Mouse (Mus musculus) cerebellum, adult 9-11 months (tissue): Measurements from ENCODE around the gene 1700023F06Rik.
A peak's percentile ranks its signal among the peaks of the same experiment; 100 is the strongest.

Experiments used
- DNase-seq: peaks from one replicate; pipeline ENCODE4 v3.0.0; 2022

Gene 1700023F06Rik

DNA sequence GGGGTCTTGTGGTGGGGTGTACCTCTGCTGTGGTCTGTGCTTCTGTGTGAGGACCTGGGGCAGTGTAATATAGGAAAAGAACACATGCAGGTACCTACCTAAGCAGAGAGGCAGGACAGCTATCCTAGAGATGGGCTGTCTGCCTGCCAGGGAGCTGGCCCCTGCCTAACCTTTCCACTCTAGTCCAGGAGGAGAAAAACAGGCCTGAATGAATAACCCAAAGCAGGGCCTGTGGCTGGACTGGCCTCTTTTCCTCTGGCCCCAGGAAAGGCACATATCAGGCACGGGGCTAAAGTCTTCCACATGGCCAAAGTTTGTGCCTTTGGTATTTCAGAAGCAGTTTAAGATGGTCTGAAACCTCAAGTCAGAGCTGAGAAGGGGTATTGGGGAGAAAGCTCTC lies 27.9 kb downstream of the 1700023F06Rik start:
- DNase-seq: no peak

- no peak for DNase-seq
Measured at GRCm38 (mm10) chr11:103178748-103179147, 29.6 kb downstream of the 1700023F06Rik start.

DNA sequence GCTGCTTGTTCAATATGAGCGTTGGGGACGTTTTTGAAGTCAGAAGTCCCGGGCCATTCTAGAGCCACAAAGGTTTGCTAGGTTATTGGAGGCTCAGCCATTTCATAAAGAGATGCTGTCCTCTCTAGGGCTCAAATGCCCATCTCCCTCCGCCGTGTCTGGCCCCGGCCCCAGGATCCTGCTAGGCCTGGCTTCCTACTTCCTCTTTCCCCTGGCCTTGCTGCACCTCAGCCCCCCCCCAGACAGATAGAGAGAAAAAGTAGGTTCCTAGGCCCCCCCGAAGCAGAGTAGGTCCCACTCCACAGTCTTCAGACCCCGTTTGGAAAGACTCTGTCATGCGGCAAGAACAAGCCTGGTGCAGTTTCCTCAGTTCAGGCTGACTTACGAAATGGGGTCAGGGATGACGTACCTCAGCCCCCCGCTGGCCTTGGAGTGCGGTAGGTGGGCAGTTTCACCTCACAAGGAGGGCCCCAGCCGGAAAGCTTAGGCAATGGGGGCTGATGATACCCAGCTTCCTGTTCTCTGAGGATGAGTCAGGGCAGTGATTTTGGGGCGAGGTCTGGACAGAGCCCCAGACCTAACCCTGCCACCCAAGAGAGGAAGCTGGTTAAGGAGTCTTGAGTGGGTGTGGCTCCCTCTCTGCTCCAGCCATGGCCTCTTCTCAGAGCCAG lies 30.4 kb downstream of the 1700023F06Rik start:
- DNase-seq: peak; percentile 18

DNA sequence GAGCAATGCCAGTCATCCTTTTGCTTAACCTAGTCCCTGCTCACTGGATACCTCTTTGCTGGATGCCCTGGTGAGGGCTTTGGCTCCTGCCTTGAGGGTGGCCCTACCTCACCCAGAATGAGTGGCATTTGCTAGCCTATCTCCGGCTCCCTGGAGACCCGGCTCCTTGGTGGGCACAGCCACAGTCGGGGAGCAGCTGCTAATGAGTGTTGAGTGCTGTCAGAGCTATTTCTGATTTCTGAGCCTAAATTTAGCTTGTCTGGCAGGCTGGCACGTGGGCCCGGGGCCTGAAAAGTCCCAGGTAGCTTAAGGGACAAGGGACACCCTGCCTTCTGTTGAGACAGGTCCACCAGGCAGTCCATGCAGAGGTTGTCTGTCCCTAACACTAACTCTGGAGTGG lies 31.1 kb downstream of the 1700023F06Rik start:
- peak; percentile 27 for DNase-seq

- DNase-seq: no peak
Measured at GRCm38 (mm10) chr11:103176510-103176909, 31.8 kb downstream of the 1700023F06Rik start.

DNA sequence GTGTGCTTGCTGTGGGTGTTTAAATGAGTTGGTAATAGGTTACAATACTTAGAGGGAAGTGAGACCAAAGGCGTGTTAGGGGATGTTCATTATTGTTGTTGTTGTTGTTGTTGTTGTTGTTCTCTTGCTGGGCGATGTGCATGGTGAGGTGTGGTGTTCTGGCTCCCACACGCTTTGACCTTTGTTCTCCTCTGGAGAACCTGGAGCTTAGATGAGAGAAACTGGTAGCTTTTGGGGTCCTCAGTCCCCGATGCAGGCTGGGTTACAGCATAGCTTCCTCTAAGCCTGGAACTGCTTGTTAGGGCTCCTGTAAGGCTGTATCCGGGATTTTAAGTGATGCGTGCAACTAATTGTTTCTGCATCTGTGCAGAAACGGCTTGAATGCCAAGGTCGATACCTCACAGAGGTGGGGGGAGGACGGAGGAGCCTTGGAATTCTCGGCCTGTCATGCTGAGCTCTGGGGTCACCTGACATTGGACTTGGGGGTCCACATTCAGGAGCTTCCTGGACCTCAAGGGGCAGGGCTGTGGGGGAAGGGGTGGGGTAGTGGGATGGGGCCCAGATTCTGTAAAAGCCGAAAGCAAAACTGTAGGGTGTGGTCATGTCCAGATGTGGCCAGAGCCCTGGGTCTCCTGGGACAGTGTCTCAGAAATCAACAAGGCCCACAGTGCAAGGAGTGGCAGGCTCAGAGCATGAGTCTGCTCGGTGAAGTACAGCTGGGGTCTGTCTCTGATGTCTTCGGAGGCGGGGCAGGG lies 32.5 kb downstream of the 1700023F06Rik start:
- no peak for DNase-seq

- DNase-seq: no peak
Measured at GRCm38 (mm10) chr11:103174891-103175391, 33.4 kb downstream of the 1700023F06Rik start.

- peak; percentile 42 for DNase-seq
Measured at GRCm38 (mm10) chr11:103174411-103174832, 33.9 kb downstream of the 1700023F06Rik start.

GRCm38 (mm10) chr11:103173771-103174344 lies 34.5 kb downstream of the 1700023F06Rik start:
- DNase-seq: peak; percentile 28

GRCm38 (mm10) chr11:103173041-103173770 lies 35.2 kb downstream of the 1700023F06Rik start:
- peak; percentile 21 for DNase-seq

DNA sequence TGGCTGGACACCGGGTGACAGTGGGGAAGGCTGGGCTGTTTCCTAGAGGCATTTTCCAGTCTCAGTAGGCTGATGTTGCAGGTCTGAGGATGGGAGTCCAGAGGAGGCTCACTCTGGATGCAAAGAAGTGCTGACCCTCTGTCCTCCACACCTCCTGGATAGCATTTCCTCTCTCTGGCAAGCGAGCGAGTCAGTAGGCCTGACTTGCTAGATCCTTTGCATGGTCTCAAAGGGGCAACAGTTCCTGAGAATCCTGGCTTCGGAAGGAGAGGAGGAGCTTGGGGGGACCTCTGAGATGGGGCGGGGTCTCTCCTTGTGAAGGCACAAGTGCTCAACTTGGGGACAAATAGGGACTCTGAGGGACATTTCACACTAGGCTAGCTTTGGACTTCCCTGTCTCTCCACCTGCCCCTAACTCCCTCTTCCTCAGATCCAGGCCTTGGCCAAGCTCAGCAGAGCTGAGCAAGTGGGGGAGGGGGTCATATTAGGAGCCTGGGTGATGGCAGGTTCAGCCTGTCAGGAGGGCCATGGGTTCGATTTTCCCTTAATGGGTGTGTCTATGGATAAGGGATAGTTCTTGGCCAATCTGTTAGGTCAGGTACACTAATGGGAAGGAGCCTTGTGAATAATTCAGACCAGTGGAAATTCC lies 35.8 kb downstream of the 1700023F06Rik start:
- DNase-seq: peak; percentile 44

DNA sequence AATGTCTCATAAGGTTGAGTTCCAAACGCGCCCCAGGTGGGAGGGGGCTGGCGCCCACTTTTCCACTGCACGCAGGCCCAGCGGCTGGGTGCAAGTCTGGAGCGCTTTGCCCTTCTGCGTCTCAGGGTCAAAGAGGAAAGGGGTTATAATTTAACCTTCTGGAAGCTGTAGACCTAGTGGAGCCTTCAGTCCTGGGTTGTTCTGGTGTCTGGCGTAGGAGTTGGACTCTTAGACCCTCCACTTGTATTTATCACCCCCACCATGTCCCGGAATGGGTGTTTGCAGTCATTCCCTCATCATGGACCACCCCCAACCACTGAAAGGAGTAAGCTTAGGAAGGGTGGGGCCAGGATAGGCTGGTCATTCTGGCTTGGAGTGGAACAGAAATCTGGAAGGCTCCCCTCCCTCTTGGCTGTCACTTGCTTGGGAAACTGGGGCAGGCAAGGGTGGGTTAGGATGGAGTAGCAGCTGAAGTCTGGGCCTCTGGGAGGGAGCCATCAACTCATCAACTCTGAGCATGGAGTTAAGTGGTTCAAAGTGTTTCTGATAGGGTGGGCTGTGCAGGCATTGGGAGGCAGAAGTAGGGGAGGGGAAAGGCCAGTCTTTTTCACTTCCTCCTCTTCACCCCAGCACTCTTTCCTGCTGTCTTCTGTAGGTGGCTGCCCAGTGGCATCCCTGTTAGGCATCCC lies 36.5 kb downstream of the 1700023F06Rik start:
- peak; percentile 30 for DNase-seq

DNA sequence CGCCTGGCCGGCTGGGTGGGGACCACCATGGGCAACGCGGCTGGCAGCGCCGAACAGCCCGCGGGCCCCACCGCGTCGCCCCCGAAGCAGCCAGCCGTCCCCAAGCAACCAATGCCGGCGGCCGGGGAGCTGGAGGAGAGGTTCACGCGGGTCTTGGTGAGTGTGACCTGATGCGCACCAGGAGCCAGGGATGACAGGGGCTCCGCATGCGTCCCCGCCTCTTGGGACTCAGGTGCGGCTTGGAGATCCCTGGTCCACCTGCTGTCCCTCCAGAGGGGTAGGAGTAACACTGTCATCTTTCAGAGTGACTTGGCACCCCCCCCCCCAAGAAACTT lies 37.1 kb downstream of the 1700023F06Rik start:
- no peak for DNase-seq

- DNase-seq: no peak
Measured at GRCm38 (mm10) chr11:103170494-103171285, 37.7 kb downstream of the 1700023F06Rik start, which contains the start of gene Fmnl1. Gene Fmnl1 (plus strand): TSS chr11:103171107.

DNA sequence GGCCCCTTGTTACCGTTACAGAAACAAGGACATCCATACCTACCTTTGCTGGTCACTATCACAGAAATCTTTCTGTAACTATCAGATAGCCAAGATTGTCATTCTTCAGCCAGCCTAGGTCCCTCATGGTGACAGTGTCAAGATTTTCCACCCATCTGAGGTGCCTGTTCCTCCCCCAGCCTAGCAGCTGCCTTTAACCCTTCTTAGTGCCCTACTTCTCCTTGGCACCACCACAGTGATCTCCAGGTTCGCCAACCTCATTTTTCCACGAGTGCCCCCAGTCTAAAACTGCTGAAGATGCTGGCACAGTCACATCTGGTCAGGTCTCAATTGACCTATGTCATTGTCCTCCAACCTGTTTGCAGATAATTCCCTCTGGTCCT lies 38.3 kb downstream of the 1700023F06Rik start:
- no peak for DNase-seq

GRCm38 (mm10) chr11:103169664-103170063 lies 38.7 kb downstream of the 1700023F06Rik start:
- DNase-seq: no peak

DNA sequence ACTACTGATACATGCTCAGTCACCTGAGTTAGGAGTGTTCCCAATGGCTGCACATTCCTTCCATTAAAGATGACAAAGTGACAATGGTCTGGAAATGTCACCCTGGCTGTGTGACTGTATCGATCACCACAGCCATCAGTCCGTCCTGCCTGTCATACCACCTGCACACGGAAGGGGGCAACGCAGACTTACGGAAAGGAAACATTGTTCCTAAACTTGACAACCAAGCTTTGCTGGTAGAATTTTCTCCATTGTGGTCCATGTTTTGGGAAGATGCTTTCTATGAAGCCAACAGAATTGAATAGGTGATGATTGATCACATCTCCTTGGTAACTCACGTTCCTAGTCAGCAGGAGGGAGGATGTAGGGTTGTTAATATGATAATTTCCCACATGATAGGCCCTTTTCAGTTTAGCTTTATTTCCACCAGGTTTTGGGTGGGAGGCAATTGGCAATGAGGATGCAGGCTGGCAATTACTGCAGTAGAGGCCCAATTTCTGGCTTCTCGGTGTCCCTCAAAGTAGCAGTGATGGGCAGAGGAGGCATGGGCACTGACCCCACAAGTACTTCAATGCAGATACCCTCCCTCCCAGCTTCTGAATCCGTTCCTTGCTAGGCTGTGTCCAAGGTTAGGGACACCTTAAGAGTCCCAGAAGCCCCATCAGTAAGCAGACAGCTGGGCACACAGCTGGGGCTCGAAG lies 39.5 kb downstream of the 1700023F06Rik start:
- peak; percentile 82 for DNase-seq

- no peak for DNase-seq
Measured at GRCm38 (mm10) chr11:103164391-103164790, 44.0 kb downstream of the 1700023F06Rik start.

GRCm38 (mm10) chr11:103162132-103162531 lies 46.2 kb downstream of the 1700023F06Rik start:
- no peak for DNase-seq

DNA sequence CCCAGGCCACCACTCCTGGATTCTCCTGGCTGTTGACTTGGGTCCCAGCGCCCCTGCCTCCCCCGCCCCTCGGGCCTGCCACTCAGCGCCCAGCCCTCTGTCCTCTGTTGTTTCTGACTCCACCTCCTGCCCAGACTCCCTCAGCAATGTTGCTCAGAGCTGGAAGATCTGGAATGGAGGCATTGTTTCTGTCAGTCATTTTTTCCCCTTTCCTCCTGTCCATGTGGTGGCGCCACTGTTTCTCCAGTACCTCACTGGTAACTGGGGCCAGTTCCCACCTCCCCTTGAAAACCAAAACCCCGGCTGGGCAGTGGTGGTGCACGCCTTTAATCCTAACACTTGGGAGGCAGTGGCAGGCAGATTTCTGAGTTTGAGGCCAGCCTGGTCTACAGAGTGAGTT lies 46.9 kb downstream of the 1700023F06Rik start:
- no peak for DNase-seq
